ENCODE assay signal across 17 mouse cellular contexts in the genomic region with DNA sequence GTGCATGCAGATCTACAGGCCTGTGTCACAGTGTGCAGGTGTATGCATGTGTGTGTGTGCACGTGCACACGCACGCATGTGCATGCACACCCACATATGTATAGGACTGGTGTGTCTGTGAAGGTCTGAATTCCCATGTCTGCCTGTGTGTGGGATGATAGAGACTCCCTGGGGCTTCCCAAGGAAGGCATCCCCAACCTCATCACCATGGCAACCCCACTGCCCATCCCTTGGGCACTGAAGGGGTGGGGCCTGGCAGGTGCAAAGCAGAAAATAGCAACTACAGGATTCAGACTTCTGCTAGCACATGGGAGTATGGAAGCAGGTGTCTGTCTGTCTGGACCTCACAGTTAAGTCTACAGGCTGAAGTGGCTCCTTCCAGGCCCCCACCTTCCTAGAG. TPM values are rescaled to one million over a fixed set of nuclear protein-coding genes. Genes with fewer than 3 reads are reported as not detected.
A peak's percentile ranks its signal among the peaks of the same experiment; 100 is the strongest.
DNase-seq lines count a peak whose midpoint lies in the region; ATAC-seq lines count a peak whose summit lies in the region.
"Had no signal": no experiment of that assay in that cellular context is flagged by ENCODE, and none has a peak within 500 bp of the region (broad histone marks: within the 10 kb centered on the region; RNA-seq: fewer than 3 reads in every experiment).

No protein-coding gene starts in this region.

- peak; percentile 43 for DNase-seq in cerebellum, adult 9-10 months
- DNase-seq in cerebellum, adult 8-10 months = no peak
- peak; percentile 29 for DNase-seq in midbrain, embryonic 14.5 days
- DNase-seq in gastrocnemius, postnatal 14 days = no peak
- DNase-seq: adrenal gland, adult 2 months; heart, adult 18-20 months; heart, postnatal 4 days; liver, embryonic 13.5 days; thymus, postnatal 25 days had no signal

- no peaks in the 10 kb centered on the region for H3K9me3 ChIP-seq in hindbrain, embryonic 12.5 days (replicated peaks)
- H3K9me3 ChIP-seq in hindbrain, embryonic 16.5 days (ENCODE audit: control insufficient read depth, low read length) = no peaks in the 10 kb centered on the region
- H3K9me3 ChIP-seq in midbrain, embryonic 14.5 days (ENCODE audit: control insufficient read depth, low read length) = no peaks in the 10 kb centered on the region
- H3K9me3 ChIP-seq in midbrain, embryonic 15.5 days = no peaks in the 10 kb centered on the region
- H3K9me3 ChIP-seq in neural tube, embryonic 13.5 days = no peaks in the 10 kb centered on the region
- H3K9me3 ChIP-seq: embryonic facial prominence, embryonic 13.5 days; limb, embryonic 12.5 days; liver, embryonic 13.5 days; lung, embryonic 15.5 days had no signal

- no peak overlapping the region for H3K27ac ChIP-seq in hindbrain, embryonic 12.5 days
- H3K27ac ChIP-seq in hindbrain, embryonic 16.5 days (ENCODE audit: low read depth, low read length) = no peak overlapping the region; the same call in 1 of the 2 replicates
- 0 out of 2 replicates have a peak overlapping the region, but pooled peaks have one; percentile 20 for H3K27ac ChIP-seq in midbrain, embryonic 14.5 days (replicated peaks; ENCODE audit: low read depth, low read length)
- no peak overlapping the region for H3K27ac ChIP-seq in midbrain, embryonic 15.5 days
- H3K27ac ChIP-seq in neural tube, embryonic 13.5 days (replicated peaks) = no peak overlapping the region
- H3K27ac ChIP-seq: embryonic facial prominence, embryonic 13.5 days; limb, embryonic 12.5 days; liver, embryonic 13.5 days; lung, embryonic 15.5 days had no signal

- WGBS in hindbrain, embryonic 12.5 days = 84% methylated on average over 3 of the region's 3 CpGs
- 91% methylated on average over 3 of the region's 3 CpGs for WGBS in hindbrain, embryonic 16.5 days
- 96% methylated on average over 3 of the region's 3 CpGs for WGBS in midbrain, embryonic 14.5 days
- WGBS in midbrain, embryonic 15.5 days = 93% methylated on average over 3 of the region's 3 CpGs
- 92% methylated on average over 3 of the region's 3 CpGs for WGBS in neural tube, embryonic 13.5 days

- no peaks in the 10 kb centered on the region for H3K36me3 ChIP-seq in hindbrain, embryonic 12.5 days
- H3K36me3 ChIP-seq in hindbrain, embryonic 16.5 days (ENCODE audit: control insufficient read depth, insufficient read depth, low read length) = no peaks in the 10 kb centered on the region
- H3K36me3 ChIP-seq in midbrain, embryonic 14.5 days (ENCODE audit: control insufficient read depth, insufficient read depth, low read length) = no peaks in the 10 kb centered on the region
- no peaks in the 10 kb centered on the region for H3K36me3 ChIP-seq in midbrain, embryonic 15.5 days (replicated peaks)
- H3K36me3 ChIP-seq in neural tube, embryonic 13.5 days = no peaks in the 10 kb centered on the region
- H3K36me3 ChIP-seq: embryonic facial prominence, embryonic 13.5 days; limb, embryonic 12.5 days; liver, embryonic 13.5 days; lung, embryonic 15.5 days had no signal

- ATAC-seq in hindbrain, embryonic 12.5 days (ENCODE audit: low FRiP score) = peak; percentile 43
- ATAC-seq in hindbrain, embryonic 16.5 days = no peak
- no peak for ATAC-seq in midbrain, embryonic 14.5 days (ENCODE audit: low FRiP score, low TSS enrichment)
- ATAC-seq in midbrain, embryonic 15.5 days (replicated peaks) = no peak
- ATAC-seq in neural tube, embryonic 13.5 days (ENCODE audit: low read depth) = no peak
- ATAC-seq: intestine, postnatal 0 days had no signal

- H3K4me3 ChIP-seq in hindbrain, embryonic 12.5 days = no peak overlapping the region
- no peak overlapping the region for H3K4me3 ChIP-seq in hindbrain, embryonic 16.5 days (ENCODE audit: low read length)
- H3K4me3 ChIP-seq in midbrain, embryonic 14.5 days (replicated peaks; ENCODE audit: low read depth, low read length) = no peak overlapping the region
- H3K4me3 ChIP-seq in midbrain, embryonic 15.5 days = no peak overlapping the region
- no peak overlapping the region for H3K4me3 ChIP-seq in neural tube, embryonic 13.5 days
- H3K4me3 ChIP-seq: embryonic facial prominence, embryonic 13.5 days; limb, embryonic 12.5 days; liver, embryonic 13.5 days; lung, embryonic 15.5 days had no signal

- peaks cover 87% of the 10 kb centered on the region for H3K4me1 ChIP-seq in hindbrain, embryonic 12.5 days
- H3K4me1 ChIP-seq in hindbrain, embryonic 16.5 days (ENCODE audit: control insufficient read depth, insufficient read depth, low read depth, low read length) = peaks cover 43% of the 10 kb centered on the region
- peaks cover 72% of the 10 kb centered on the region for H3K4me1 ChIP-seq in midbrain, embryonic 14.5 days (ENCODE audit: control insufficient read depth, insufficient read depth, low read length)
- H3K4me1 ChIP-seq in midbrain, embryonic 15.5 days = peaks cover 82% of the 10 kb centered on the region
- peaks cover 95% of the 10 kb centered on the region for H3K4me1 ChIP-seq in neural tube, embryonic 13.5 days (replicated peaks)
- H3K4me1 ChIP-seq: embryonic facial prominence, embryonic 13.5 days; limb, embryonic 12.5 days; liver, embryonic 13.5 days; lung, embryonic 15.5 days had no signal

- no peak overlapping the region for H3K4me2 ChIP-seq in hindbrain, embryonic 12.5 days (replicated peaks)
- H3K4me2 ChIP-seq in hindbrain, embryonic 16.5 days (ENCODE audit: low read length) = no peak overlapping the region
- H3K4me2 ChIP-seq in midbrain, embryonic 14.5 days (ENCODE audit: low read length) = no peak overlapping the region
- H3K4me2 ChIP-seq in midbrain, embryonic 15.5 days = no peak overlapping the region
- 0 out of 2 replicates have a peak overlapping the region, but pooled peaks have one; percentile 4 for H3K4me2 ChIP-seq in neural tube, embryonic 13.5 days
- H3K4me2 ChIP-seq: embryonic facial prominence, embryonic 13.5 days; limb, embryonic 12.5 days; liver, embryonic 13.5 days; lung, embryonic 15.5 days had no signal

- H3K9ac ChIP-seq in hindbrain, embryonic 12.5 days = no peak overlapping the region
- H3K9ac ChIP-seq in hindbrain, embryonic 16.5 days (ENCODE audit: low read depth, low read length) = no peak overlapping the region
- no peak overlapping the region for H3K9ac ChIP-seq in midbrain, embryonic 14.5 days (replicated peaks; ENCODE audit: low read length)
- no peak overlapping the region for H3K9ac ChIP-seq in midbrain, embryonic 15.5 days
- no peak overlapping the region for H3K9ac ChIP-seq in neural tube, embryonic 13.5 days
- H3K9ac ChIP-seq: embryonic facial prominence, embryonic 13.5 days; limb, embryonic 12.5 days; liver, embryonic 13.5 days; lung, embryonic 15.5 days had no signal

- H3K27me3 ChIP-seq in hindbrain, embryonic 12.5 days = no peaks in the 10 kb centered on the region
- no peaks in the 10 kb centered on the region for H3K27me3 ChIP-seq in hindbrain, embryonic 16.5 days (replicated peaks; ENCODE audit: control insufficient read depth, insufficient read depth, low read length)
- no peaks in the 10 kb centered on the region for H3K27me3 ChIP-seq in midbrain, embryonic 14.5 days (ENCODE audit: control insufficient read depth, insufficient read depth, low read length)
- H3K27me3 ChIP-seq in midbrain, embryonic 15.5 days (replicated peaks) = no peaks in the 10 kb centered on the region
- no peaks in the 10 kb centered on the region for H3K27me3 ChIP-seq in neural tube, embryonic 13.5 days
- H3K27me3 ChIP-seq: embryonic facial prominence, embryonic 13.5 days; limb, embryonic 12.5 days; liver, embryonic 13.5 days; lung, embryonic 15.5 days had no signal

- intact Hi-C loops in gastrocnemius, postnatal 14 days (cut with DNase I; ENCODE audit: low total_unique reads) = no loop called here

RNA-seq across cellular contexts. Expression of gene Brsk2, which starts 13.0 kb away (rescaled TPM):
- 15.9 and 18.6 TPM in 2 replicates for polyA plus RNA-seq in hindbrain, embryonic 12.5 days (2016; fragmentation: Nextera tagmentation; extraction: Ambion mirVana)
- 19.6 and 20.7 TPM in 2 replicates for polyA plus RNA-seq in hindbrain, embryonic 16.5 days (2015; fragmentation: Nextera tagmentation; extraction: Ambion mirVana)
- polyA plus RNA-seq in midbrain, embryonic 14.5 days (2014; fragmentation: Nextera tagmentation; extraction: Ambion mirVana) = 23.9 and 33.5 TPM in 2 replicates
- 24.7 and 25.9 TPM in 2 replicates for polyA plus RNA-seq in midbrain, embryonic 15.5 days (2015; fragmentation: Nextera tagmentation; extraction: Ambion mirVana)
- 20.1 and 20.6 TPM in 2 replicates for polyA plus RNA-seq in neural tube, embryonic 13.5 days (2015; fragmentation: Nextera tagmentation; extraction: Ambion mirVana)
- total RNA-seq in gastrocnemius, postnatal 14 days (2021) = under 1 TPM; 0.35 to 0.58 TPM

RNA-seq across cellular contexts. Expression of gene Tollip, which starts 44.2 kb away (rescaled TPM):
- polyA plus RNA-seq in hindbrain, embryonic 12.5 days (2016; fragmentation: Nextera tagmentation; extraction: Ambion mirVana) = 65.1 and 67.3 TPM in 2 replicates
- polyA plus RNA-seq in hindbrain, embryonic 16.5 days (2015; fragmentation: Nextera tagmentation; extraction: Ambion mirVana) = 77.3 and 84.7 TPM in 2 replicates
- polyA plus RNA-seq in midbrain, embryonic 14.5 days (2014; fragmentation: Nextera tagmentation; extraction: Ambion mirVana) = 61.9 and 79.7 TPM in 2 replicates
- 82.6 TPM in 2 replicates for polyA plus RNA-seq in midbrain, embryonic 15.5 days (2015; fragmentation: Nextera tagmentation; extraction: Ambion mirVana)
- 66.8 and 68.9 TPM in 2 replicates for polyA plus RNA-seq in neural tube, embryonic 13.5 days (2015; fragmentation: Nextera tagmentation; extraction: Ambion mirVana)
- total RNA-seq in gastrocnemius, postnatal 14 days (2021) = 10 to 100 TPM; 24.7 to 25.6 TPM

Comparison
In these comparisons a context has a peak if more than half of its experiments do, and no peak if none do; other contexts are left out.
1. DNase-seq: peak in cerebellum, adult 9-10 months (single experiment) and midbrain, embryonic 14.5 days (single experiment); none in cerebellum, adult 8-10 months (single experiment) and gastrocnemius, postnatal 14 days (single experiment).